Mouse (Mus musculus): Measurements from ENCODE around the gene Klhl29.

DNA sequence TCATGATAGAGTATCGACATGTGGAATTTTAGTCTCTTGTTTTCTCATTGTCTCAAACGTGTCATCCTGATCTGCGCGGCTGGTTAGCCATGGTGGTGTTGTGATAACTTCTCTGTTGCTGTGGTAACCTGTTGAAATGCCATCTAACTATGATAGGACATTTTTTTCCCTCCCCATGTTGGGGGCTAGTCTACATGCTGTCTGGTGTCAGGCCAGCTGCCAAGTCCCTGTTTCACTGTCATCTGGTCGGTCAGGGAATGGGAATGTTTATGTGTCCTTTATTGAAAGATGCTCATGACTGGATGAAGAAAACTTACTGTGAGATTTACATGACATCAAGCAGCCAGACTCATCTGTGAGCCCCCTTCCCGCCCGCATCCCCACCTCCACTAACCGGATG lies 31.7 kb upstream of the Klhl29 start:
- TF ChIP-seq CTCF (IDR thresholded peaks at IDR 0.05) (no peak), POLR2A (IDR thresholded peaks at IDR 0.05; ENCODE audit: insufficient read depth, low read depth, low read length) (no peak), EP300 (IDR thresholded peaks at IDR 0.05; ENCODE audit: insufficient read depth, low read depth, low read length) (no peak)
